Mouse (Mus musculus) stomach, embryonic 14.5 days (tissue): ENCODE results near the gene Ager. TPM values are rescaled to one million over a fixed set of nuclear protein-coding genes. Genes with fewer than 3 reads are reported as not detected.

Experiments
- ATAC-seq: fragments of 200-750 bp; cut with Nextera tagmentation; 2 replicates; pipeline ENCODE4 v1.8.0; 2017; ENCODE audit warnings: low read depth, moderate TSS enrichment; ENCODE audit not compliant: insufficient number of reproducible peaks, insufficient read depth, low FRiP score
- H3K27ac ChIP-seq: fragments of 300-500 bp; sonication (generic); 2 replicates; pipeline ENCODE4 v1.5.1; 2014; ENCODE audit warnings: mild to moderate bottlenecking, low read length, moderate library complexity, mixed read lengths
- H3K27me3 ChIP-seq: fragments of 300-500 bp; sonication (generic); 2 replicates; pipeline ENCODE4 v1.6.1; 2014; ENCODE audit warnings: low read length, control low read depth, mixed read lengths; ENCODE audit not compliant: control insufficient read depth, insufficient read depth
- H3K36me3 ChIP-seq: fragments of 300-500 bp; sonication (generic); 2 replicates; pipeline ENCODE4 v1.6.1; 2014; ENCODE audit warnings: mild to moderate bottlenecking, control low read depth, low read length, moderate library complexity, mixed read lengths; ENCODE audit not compliant: control insufficient read depth, insufficient read depth
- H3K4me1 ChIP-seq: fragments of 300-500 bp; sonication (generic); 2 replicates; pipeline ENCODE4 v1.6.1; 2014; ENCODE audit warnings: low read length, control low read depth, mixed read lengths; ENCODE audit not compliant: control insufficient read depth, insufficient read depth
- H3K4me2 ChIP-seq: fragments of 300-500 bp; sonication (generic); replicated peaks from 2 replicates; pipeline ENCODE4 v1.6.1; 2014; ENCODE audit warnings: low read depth, low read length, control low read depth
- H3K4me3 ChIP-seq: fragments of 300-500 bp; sonication (generic); 2 replicates; pipeline ENCODE4 v1.5.1; 2014; ENCODE audit warnings: low read depth, low read length, control low read depth
- H3K9ac ChIP-seq: fragments of 300-500 bp; sonication (generic); replicated peaks from 2 replicates; pipeline ENCODE4 v1.6.1; 2014; ENCODE audit warnings: low read depth, mild to moderate bottlenecking, control low read depth, low read length, moderate library complexity, mixed read lengths
- H3K9me3 ChIP-seq: fragments of 300-500 bp; sonication (generic); 2 replicates; pipeline ENCODE4 v1.6.1; 2016; ENCODE audit warnings: low read depth, low read length, control low read depth; ENCODE audit not compliant: control insufficient read depth
- WGBS: fragments of 180-500 bp; shearing (Covaris S2); extraction: QIAGEN DNeasy Blood & Tissue Kit; methylation state at CpG from one replicate; pipeline ENCODE4 v1.1.7; 2014; 5-methylcytosine and 5-hydroxymethylcytosine counted together
- polyA plus RNA-seq: library from polyadenylated mRNA; unstranded; fragments of >200 nt; fragmentation: Nextera tagmentation; extraction: Ambion mirVana; gene quantifications from 2 replicates; pipeline ENCODE4 v1.2.1, GENCODE M21; 2014

The Ager gene
- polyA plus RNA-seq, 1 experiment from 2014 or later, result 3.8 TPM

DNA sequence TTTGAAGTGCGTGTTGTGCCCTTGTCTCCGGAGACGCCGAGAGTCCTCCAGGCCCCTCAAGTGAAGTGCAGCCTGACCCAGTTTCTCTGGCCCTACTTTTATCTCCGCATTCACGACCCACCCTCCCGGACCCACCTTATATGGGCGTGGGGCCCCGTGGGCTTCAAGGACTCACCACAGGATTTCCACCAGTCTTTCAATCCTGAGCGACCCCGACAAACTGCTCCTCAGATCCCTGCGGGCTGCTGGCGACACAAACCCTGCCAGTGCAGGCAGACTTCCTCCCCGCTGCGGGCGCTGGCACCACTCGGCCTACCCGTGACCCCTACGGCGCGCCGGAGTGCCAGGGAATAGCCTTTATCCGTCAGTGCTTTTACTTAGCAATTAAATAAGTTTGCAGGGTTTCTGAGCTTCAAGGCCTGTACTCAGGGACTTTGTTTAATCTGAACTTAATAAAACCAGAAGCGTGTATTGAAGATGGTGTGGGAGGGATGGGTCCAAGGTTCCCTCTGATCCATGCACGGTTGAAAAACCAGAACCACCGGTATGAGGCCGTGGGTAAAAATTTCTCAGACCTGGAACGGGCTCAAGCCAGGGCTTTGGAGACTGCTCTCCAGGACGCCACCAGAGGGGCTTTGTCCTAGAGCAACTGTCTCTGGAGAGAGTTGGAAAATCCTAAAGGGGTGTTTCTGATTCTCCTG, 30.4 kb downstream of the Ager start, which contains the start of gene Ppt2:
TSS of gene Ppt2 (minus strand) at position 568 of the 701 bp plus-strand sequence.
- no peaks in the 10 kb centered on the region for H3K9me3 ChIP-seq
- H3K4me2 ChIP-seq, result peak within 1 kb of the TSS; percentile 56
- H3K4me1 ChIP-seq, result peaks cover 42% of the 10 kb centered on the region
- H3K9ac ChIP-seq, result peak within 1 kb of the TSS; percentile 72
- 0 out of 2 replicates have a peak, but pooled peaks have one; percentile 11 for ATAC-seq
- peaks cover 22% of the 10 kb centered on the region for H3K27me3 ChIP-seq
- peaks cover 2% of the 10 kb centered on the region; the same call in 1 of the 2 replicates for H3K36me3 ChIP-seq
- H3K27ac ChIP-seq, result peak within 1 kb of the TSS; percentile 97
- WGBS, result 3% methylated on average over 29 of the region's 29 CpGs
- peak within 1 kb of the TSS; percentile 69 for H3K4me3 ChIP-seq

DNA sequence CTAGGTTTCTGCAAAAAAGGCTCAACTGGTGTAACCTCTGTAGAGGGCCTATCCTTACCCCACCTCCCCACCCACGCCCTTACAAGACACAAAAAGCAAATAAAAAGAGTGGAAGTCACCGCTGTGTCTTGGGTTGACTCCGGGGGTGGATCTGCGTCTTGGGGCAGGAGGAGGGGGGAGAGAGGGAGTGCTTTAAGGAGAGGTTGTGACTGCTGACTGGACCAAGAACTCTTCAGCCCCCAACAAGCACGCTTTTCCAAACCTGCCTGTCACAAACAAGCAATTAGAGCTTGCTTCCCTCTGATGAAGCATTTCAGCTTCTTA, 30.9 kb downstream of the Ager start:
- peak overlapping the region; percentile 56 for H3K4me2 ChIP-seq
- H3K27me3 ChIP-seq, result peaks cover 22% of the 10 kb centered on the region
- 28% methylated on average over 5 of the region's 5 CpGs for WGBS
- peak overlapping the region; percentile 72; the same call in 1 of the 2 replicates for H3K9ac ChIP-seq
- H3K4me3 ChIP-seq, result peak overlapping the region; percentile 69
- ATAC-seq, result no peak
- peak overlapping the region; percentile 97 for H3K27ac ChIP-seq
- H3K4me1 ChIP-seq, result peaks cover 42% of the 10 kb centered on the region
- H3K9me3 ChIP-seq, result no peaks in the 10 kb centered on the region
- H3K36me3 ChIP-seq, result no peaks in the 10 kb centered on the region; the same call in 1 of the 2 replicates

GRCm38 (mm10) chr17:34629221-34629751, 31.6 kb downstream of the Ager start, which contains the start of gene Prrt1:
Gene Prrt1 (plus strand): TSS chr17:34629533.
- H3K4me1 ChIP-seq, result peaks cover 42% of the 10 kb centered on the region
- no peak for ATAC-seq

DNA sequence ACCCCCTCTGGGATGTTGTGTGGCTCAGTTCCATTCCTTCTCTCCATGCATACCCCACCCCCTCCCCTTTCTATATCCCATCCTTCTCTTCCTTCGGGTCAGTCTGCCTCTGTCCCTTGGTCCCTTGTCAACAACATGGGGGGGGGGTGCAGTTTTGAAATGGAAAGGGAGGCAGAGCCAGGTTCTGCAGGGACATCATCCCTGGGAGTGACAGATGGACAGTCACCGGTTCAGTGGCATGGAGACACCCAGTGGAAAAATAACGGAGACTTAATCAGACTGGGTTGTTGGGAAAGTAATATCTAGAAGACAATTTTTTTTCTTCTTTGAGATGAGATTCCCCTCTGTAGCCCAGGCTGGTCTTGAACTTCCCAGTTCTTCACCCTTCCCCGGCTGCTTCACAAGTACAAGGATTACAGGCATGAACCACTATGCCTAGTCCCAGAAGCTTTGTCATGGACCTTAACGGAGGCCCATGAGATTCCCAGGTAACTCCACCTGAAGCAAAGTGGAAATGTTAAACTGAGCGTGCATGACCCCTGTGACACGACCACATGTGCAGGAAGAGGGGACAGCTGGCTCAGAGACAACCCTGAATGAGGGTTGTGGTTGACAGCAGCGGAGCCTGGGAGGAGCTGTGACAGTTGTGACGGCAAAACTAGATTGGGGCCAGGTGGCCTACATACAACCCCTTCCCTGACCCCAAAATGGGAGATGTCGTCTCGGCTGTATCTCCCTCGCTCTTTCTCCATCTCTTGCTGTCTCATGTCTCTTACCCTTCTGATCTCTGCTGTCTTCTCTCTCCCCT, 32.3 kb downstream of the Ager start:
- Histone ChIP-seq H3K4me2 (peak overlapping the region; percentile 56), H3K36me3 (no peaks in the 10 kb centered on the region; the same call in 1 of the 2 replicates), H3K4me3 (peak overlapping the region; percentile 16), H3K9me3 (no peaks in the 10 kb centered on the region), H3K4me1 (peaks cover 42% of the 10 kb centered on the region), H3K9ac (no peak overlapping the region), H3K27me3 (peaks cover 22% of the 10 kb centered on the region), H3K27ac (no peak overlapping the region)
- ATAC-seq, result no peak
- WGBS, result 20% methylated on average over 12 of the region's 12 CpGs

More at GRCm38 (mm10) chr17:34629221-34629751, 31.6 kb downstream of the Ager start, which contains the start of gene Prrt1:
- Histone ChIP-seq H3K27ac (peak within 1 kb of the TSS; percentile 97), H3K36me3 (no peaks in the 10 kb centered on the region; the same call in 1 of the 2 replicates), H3K9ac (peak within 1 kb of the TSS; percentile 72; the same call in 1 of the 2 replicates), H3K9me3 (no peaks in the 10 kb centered on the region), H3K4me2 (peak within 1 kb of the TSS; percentile 56), H3K27me3 (peaks cover 22% of the 10 kb centered on the region), H3K4me3 (peak within 1 kb of the TSS; percentile 69)
- WGBS, result 2% methylated on average over 16 of the region's 16 CpGs

DNA sequence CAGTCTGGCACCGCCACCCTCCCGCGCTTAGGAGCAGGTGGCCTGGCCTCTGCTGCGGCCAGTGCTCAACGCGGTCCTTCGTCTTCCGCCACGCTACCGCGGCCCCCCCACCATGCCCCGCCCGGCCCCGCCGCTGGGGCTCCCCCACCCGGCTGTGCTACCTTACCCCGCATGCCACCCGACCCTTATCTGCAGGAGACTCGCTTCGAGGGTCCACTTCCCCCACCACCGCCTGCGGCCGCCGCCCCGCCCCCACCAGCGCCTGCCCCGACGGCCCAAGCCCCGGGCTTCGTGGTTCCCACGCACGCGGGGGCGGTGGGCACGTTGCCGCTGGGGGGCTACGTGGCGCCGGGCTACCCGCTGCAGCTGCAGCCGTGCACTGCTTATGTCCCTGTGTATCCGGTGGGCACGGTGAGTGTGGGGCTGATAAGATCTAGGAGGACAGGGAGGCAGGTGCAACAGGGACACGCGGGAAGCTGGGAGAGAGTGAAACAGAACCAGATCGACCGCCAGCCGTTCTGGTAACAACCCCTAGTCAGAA, 33.2 kb downstream of the Ager start:
- Histone ChIP-seq H3K27me3 (peaks cover 22% of the 10 kb centered on the region), H3K9ac (no peak overlapping the region), H3K27ac (no peak overlapping the region), H3K36me3 (no peaks in the 10 kb centered on the region), H3K4me2 (peak overlapping the region; percentile 44), H3K4me1 (peaks cover 42% of the 10 kb centered on the region), H3K9me3 (no peaks in the 10 kb centered on the region), H3K4me3 (peak overlapping the region; percentile 16)
- 5% methylated on average over 48 of the region's 48 CpGs for WGBS
- ATAC-seq, result no peak

- H3K9ac ChIP-seq, result 0 out of 2 replicates have a peak overlapping the region, but pooled peaks have one; percentile 10
- WGBS, result 11% methylated on average over 12 of the region's 12 CpGs
- peak overlapping the region; percentile 79 for H3K4me2 ChIP-seq
- H3K4me3 ChIP-seq, result peak overlapping the region; percentile 35
- peaks cover 35% of the 10 kb centered on the region for H3K4me1 ChIP-seq
- H3K36me3 ChIP-seq, result no peaks in the 10 kb centered on the region
- peaks cover 22% of the 10 kb centered on the region for H3K27me3 ChIP-seq
- no peak overlapping the region for H3K27ac ChIP-seq
- no peaks in the 10 kb centered on the region for H3K9me3 ChIP-seq
- no peak for ATAC-seq
Measured at GRCm38 (mm10) chr17:34631647-34632046, 34.0 kb downstream of the Ager start.

- Histone ChIP-seq H3K36me3 (no peaks in the 10 kb centered on the region), H3K27me3 (peaks cover 22% of the 10 kb centered on the region), H3K9ac (peak overlapping the region; percentile 10; the same call in 1 of the 2 replicates), H3K27ac (no peak overlapping the region), H3K4me2 (peak overlapping the region; percentile 79), H3K4me3 (peak overlapping the region; percentile 35), H3K9me3 (no peaks in the 10 kb centered on the region), H3K4me1 (peaks cover 35% of the 10 kb centered on the region)
- 1% methylated on average over 26 of the region's 26 CpGs for WGBS
- peak; percentile 8; the same call in 1 of the 2 replicates for ATAC-seq
Measured at GRCm38 (mm10) chr17:34632261-34632691, 34.6 kb downstream of the Ager start.

DNA sequence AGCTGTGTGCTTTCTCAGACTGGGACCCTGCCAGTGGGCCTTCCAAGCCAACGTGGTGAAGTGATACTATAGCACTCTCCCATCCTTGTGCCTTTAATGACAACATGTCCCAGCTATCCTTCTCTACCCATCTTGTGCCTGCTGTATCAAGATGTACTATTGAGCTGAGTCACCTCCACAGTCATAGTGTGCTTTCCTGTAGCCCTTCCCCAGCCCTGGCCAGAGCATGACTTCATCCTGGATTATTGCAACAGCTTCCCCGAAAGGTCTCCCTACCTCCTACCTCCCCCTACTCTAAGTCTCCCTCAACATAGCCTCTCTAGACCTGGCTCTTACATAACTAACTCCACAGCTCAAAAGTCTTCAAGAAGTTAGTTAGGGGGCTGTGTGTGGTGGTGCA, 38.0 kb downstream of the Ager start:
- H3K36me3 ChIP-seq, result no peaks in the 10 kb centered on the region
- H3K4me3 ChIP-seq, result no peak overlapping the region
- no peak for ATAC-seq
- no peak overlapping the region for H3K27ac ChIP-seq
- no peak overlapping the region for H3K9ac ChIP-seq
- no peaks in the 10 kb centered on the region for H3K9me3 ChIP-seq
- peaks cover 15% of the 10 kb centered on the region for H3K4me1 ChIP-seq
- peaks cover 11% of the 10 kb centered on the region for H3K27me3 ChIP-seq
- whole genome bisulfite sequencing, result 63% methylated on average over 2 of the region's 2 CpGs
- no peak overlapping the region for H3K4me2 ChIP-seq
